Mouse (Mus musculus) heart, adult 9 months (tissue): Measurements from ENCODE around the gene Ergic1.

Experiments used
- DNase-seq, 2 experiments: peaks; one replicate each; pipeline ENCODE4 v3.0.0; 2022; ENCODE audit warnings: low spot score in 2 of 2

Ergic1 gene

DNA sequence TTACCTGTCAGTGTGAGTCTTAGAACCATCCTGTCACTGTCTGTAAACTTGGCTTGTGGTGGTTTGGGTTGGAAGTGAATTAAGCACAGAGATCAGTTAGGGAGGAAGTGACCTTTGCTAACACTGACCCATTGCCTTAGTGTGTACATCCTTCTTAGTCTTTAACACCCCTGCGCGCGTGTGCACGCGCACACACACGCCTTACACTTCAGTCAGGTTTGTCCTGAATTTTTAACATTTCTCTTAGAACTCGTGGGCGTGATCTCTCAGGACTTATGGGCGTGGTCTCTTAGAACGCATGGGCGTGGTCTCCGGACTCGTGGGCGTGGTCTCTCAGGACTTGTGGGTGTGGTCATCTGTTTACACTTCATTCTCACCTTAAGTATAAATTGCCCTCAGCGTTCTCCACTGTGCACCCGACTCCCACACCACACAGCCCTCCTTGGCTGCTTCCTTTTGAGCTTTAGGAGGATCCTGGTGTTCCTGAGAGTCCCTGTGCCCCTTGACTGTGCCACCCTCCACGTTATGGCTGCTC, 39.7 kb downstream of the Ergic1 start:
- DNase-seq: no peak

DNA sequence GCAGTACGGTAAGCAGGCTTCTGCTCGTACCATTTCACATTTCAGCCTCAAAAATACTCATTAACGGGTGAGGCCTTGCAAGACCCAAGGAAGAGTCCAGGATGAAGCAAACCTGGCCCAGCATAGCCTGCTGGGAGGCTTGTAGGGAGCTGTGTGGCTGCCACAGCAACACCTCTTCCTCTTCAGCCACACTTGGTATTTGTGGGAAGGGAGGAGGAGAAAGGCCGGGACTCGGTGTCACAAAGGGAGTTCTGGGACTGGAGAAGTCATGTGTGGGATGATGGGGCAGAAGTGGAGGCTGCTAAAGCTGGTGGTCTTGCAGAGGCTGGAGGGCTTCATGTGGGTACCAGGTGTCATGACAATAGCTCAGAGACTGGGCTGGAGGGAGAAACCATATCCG, 40.2 kb downstream of the Ergic1 start:
- DNase-seq: no peak

DNA sequence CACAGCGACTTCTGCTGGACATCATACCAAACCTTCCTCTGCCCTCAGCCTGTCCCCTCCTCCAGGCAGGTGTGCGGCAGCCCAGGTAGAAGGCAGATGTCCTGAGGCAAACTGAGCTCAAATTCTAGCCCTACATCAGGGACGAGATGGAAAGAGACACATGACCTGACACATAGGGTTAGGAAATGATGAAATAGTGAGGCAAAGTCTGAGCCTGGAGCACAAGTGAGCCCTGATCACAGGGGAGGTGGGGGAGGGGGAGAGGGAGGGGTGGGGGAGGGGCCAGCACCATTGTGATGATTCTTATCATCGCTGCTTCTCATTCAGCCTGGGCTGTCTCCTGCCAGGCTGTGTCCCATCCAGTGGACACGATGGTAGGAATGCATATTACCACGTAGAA, 40.6 kb downstream of the Ergic1 start:
- no peak for DNase-seq

DNA sequence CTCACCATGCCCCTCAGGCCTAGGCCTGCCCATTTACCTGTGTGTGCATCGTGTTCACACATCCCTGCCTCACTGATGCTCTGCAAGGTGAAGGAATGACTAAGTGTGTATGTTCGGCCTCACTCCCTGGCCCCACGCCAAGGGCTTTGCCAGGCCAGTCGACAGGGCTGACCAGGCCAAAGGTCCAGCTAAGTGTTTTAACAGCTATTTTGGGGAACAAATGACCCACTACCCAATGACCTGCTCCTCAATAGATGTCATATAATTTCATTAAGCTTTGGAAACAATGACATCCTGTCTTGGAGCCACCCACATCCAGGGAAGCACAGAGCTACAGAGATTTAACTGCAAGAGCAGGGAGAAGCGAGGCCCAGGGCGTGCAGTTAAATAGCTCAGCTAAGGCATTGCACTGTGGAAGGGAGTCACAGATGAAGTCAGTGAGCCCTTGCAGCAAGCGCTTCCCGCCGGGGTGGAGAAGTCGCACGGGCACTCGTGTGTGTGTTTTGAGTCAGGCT, 41.1 kb downstream of the Ergic1 start:
- peak; percentile 68 to 79 for DNase-seq

DNA sequence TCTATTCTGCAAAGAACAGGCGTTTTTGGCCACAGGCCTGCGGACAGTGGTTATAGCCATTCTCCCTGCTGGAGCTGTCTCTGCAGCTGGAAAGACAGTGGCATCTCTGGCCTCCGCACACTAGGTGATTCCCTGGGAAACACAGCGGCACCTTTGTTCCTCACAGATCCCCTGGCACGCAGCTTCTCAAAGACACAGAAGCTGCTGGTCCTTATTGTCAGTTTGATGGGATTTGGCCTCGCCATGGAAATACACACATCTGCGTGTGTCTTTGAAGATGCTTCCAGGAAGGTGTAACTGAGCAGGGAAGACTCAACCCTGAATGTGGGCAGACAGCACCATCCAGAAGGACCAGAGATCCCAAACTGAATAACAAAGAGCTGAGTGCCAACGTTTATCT, 42.0 kb downstream of the Ergic1 start:
- no peak for DNase-seq

DNA sequence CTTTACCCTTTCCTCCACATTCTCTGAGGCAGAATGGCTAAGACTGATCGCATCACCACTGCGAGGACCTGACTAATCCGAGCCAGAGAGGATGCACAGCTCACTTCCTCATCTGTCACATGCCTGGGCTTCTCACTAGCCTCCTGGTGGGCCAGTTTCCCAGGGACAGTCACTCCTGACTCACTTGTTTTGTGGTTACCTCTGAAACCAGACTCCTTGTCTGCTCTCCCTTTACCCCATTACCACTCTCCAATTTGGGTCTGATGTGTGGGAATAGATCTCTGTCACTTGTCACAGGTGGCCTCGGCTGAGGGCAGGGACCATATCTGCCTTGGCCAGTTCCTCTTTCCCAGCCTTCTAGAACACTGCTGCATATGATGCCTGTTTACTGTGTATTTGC, 44.3 kb downstream of the Ergic1 start:
- DNase-seq: no peak

DNA sequence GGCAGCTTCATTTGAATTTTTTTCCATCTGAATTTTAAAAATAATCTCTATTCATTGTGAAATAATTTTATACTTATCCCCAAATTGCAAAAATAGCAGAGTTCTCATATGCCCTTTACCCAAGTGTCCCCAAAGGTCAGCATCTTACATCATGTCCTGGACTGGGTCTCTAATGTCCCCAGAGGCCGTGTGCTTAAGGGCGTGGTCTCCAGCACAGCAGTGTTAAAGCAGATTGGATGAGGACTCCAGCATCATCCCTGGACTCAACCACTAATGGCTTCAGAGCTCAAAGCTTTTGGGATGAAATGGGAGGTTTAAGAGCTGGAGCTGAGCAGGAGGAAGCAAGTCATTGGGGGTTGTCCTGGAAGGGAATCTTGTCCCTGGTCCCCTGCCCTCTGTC, 45.2 kb downstream of the Ergic1 start:
- peak; percentile 65 to 69 for DNase-seq

DNA sequence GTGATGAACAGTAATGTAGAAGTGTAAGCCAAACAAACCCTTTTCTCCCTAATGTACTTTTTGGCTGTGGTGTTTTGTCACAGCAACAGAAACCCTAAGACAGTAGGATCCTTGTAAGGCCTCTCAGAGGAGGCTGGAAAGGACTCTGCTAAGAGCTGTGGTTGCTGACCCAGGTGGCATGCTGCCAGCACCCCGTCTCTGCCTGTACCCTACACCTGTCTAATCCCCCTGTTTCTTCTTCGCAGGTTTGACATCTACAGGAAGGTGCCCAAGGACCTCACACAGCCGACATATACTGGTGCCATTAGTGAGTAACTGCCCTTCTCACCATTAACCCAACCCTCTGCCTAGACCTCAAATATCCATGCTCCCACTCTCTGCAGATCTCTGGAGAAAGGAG, 47.1 kb downstream of the Ergic1 start:
- no peak for DNase-seq

DNA sequence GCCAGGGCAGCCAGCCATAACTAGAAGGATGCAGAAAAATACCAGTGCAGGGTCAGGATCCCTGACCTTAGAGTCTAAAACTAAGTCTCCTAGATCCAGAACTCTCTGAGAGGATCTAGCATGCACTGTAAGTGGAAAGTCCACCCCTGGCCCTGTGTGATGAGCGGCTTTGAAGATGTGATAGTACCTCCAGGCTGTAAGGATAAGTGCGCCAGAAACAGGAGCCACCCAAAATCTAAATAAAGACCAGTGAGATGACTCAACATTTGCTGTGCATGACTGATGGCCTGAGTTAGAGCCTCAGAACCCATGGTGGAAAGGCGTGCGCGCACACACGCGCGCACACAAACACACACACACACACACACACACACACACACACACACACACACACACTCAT, 47.6 kb downstream of the Ergic1 start:
- DNase-seq: no peak

DNA sequence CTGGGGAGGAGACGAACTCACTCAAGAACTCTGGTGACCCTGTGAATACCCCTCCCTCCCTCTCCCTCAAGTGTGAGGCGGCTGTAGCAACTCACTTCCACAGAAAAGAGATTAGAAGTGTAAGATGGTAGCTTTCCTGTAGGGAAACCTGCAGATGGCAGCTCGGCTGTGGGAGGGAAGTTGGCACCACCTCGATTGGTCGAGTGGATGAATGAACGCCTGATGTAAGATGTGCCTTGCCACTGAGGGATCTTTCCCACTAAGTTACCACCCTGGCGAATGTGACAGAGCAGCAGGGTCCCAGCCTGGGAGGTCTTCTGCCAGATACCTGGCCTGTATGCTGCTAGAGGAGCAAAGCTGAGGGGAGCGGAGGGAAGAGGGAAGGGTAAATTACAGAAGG, 48.5 kb downstream of the Ergic1 start:
- DNase-seq: no peak

DNA sequence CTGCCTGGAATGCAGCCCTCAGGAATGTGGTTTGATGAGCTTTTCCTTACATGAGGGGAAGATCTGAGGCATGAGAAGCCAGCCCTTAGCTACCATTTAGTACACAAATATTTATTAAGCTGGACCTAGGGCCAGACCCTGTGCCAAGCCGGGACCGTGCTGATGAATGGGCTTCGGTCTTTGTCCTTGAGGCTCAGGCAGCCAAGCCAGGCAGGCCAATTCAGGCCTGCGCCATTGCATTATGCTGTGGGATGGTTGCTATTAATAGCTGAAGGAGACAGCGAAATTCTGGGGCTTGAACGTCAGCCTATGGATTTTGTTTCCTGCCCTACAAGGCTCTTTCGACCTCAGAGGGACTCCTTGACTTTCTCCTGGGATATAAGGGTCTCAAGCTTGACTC, 50.0 kb downstream of the Ergic1 start:
- peak in 1 of 2 experiments; percentile 40 for DNase-seq

DNA sequence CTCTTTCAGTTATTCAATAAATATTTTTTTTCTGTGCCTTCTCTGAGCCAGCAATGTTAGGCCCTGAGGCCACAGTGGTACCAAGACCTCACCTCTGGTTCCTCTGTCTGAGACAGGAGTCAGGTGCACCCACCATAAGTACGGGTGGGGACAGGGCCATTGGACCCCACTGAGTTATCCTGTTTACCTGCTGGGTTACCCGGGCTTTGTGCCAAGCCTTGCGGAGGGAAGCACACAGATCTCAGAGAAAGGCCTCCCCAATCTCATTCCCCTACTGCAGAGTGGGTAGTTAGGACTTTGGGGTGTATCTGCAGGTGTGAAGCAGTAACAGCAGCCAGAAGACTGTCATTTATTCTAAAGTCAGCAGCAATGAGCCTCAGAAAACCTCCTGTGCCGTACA, 50.6 kb downstream of the Ergic1 start:
- no peak for DNase-seq

DNA sequence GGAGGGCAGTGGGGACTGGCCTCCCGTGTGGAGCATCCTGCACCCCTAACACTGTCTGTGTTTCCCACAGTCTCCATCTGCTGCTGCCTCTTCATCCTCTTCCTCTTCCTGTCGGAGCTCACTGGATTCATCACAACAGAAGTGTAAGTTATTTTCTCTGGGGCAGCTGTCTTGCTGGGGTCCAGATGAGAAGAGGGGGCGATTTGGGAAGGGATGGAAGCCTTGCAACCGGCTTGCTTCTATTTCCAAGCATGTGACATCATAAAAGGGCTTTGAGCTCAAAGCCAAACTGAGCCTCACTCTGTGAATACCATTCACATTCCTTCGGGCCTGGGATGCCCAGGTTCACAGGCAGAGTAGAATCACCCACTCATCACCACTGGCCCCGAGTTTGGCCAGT, 53.0 kb downstream of the Ergic1 start:
- DNase-seq: no peak

DNA sequence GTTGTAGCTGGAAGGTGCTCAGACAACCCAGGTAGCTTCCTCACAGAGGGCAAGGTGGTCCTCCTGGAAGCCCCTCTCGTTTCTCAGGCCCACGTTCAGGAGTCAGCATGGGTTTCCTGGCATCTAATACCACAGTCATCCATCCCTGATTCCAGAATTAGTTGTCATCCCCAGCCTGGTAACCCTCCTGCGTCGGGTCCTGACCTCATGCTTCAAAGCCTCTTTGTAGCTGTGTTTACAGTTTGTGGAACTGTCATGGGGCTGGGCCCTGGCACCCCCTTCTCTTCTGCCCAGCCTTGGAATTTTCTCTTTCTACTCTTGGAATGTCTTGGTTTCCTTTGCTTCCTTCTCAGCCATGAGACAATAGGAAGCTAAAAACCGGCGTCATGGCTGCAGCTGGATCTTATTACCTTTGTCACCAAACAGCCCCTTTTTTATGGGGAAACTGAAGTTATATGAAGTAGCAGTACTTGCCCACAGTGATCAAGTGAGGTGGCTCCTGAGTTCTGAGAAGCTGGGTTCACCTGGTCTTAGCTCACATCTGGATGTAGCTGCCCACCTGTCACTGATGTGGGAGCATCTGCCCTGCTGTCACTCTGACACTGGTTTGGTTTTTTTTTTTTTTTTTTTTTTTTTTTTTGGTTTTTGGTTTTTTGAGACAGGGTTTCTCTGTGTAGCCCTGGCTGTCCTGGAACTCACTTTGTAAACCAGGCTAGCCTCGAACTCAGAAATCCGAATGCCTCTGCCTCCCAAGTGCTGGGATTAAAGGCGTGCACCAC, 53.6 kb downstream of the Ergic1 start:
- no peak for DNase-seq

DNA sequence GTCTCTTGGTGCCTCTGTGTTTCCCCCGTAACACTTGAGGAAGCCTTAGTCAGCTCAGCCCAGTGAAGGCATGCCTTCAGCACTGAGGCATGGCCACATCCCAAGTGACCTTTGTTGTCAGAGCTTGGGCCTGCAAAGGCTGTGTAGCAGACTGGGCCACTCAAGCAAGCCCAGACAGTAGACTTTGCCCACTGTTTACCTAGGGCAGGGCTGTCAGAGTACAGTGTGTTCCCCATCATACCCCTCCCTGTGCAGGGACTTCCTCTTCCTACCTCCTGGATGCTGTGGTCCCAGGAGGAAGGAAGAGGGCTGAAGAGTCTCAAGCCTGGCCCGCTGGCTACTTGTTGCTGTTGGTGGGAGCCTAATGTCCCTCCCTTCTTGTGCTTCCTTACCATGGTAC, 55.4 kb downstream of the Ergic1 start:
- DNase-seq: peak; percentile 60 to 82

DNA sequence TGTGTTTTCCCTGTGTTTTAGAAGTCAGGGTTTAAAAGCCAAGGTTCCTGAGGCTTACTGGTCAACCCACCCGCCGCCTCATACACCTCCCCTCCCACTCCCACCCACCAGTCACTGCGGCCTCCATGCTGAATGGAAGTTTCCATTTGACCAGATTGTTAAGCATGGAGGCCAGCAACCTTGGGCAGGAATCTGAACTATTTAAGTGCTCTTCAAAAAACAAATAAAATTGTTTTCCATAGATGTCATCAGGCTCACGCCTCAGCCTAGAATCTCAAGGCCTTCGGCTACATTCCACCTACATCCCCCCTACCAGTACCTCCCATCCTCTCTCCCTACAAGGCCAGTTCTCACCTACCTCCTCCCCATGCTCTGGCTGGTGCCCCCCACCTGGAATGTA, 57.2 kb downstream of the Ergic1 start:
- no peak for DNase-seq

DNA sequence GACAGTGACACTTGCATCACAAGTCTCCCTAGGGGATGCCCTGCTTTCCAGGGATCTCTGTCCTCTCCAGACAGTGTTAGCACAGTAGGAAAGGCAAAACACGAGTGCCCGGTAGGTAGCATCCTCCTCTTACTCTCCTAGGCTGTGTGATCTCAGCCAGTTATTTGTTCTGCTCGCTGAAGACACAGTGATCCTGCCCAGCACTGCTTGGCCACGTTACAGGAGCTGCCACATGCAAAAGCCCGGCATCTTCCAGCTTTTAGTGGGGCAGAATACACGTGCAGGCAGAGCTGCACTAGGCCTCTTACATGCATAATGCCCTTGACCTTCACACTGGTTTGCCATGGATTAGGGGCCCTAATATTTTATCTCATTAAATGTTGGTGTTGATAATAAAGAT, 58.3 kb downstream of the Ergic1 start:
- DNase-seq: no peak

DNA sequence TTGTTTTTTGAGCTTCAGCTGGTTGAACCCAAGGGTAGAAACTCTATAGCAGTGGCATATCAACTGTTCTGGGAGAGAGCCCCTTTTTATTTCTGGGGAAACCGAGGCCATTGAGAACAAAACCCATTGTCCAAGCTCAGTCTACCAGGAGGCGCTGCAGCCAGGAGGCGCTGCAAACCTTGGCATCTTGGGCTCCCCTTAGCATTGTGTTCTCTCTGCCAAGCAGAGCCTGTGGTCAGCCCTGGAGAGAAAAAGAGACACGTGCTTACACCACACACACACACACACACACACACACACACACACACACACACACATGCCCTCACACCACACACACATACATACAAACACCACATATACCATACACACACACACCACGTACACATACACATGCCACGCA, 59.0 kb downstream of the Ergic1 start:
- DNase-seq: no peak

DNA sequence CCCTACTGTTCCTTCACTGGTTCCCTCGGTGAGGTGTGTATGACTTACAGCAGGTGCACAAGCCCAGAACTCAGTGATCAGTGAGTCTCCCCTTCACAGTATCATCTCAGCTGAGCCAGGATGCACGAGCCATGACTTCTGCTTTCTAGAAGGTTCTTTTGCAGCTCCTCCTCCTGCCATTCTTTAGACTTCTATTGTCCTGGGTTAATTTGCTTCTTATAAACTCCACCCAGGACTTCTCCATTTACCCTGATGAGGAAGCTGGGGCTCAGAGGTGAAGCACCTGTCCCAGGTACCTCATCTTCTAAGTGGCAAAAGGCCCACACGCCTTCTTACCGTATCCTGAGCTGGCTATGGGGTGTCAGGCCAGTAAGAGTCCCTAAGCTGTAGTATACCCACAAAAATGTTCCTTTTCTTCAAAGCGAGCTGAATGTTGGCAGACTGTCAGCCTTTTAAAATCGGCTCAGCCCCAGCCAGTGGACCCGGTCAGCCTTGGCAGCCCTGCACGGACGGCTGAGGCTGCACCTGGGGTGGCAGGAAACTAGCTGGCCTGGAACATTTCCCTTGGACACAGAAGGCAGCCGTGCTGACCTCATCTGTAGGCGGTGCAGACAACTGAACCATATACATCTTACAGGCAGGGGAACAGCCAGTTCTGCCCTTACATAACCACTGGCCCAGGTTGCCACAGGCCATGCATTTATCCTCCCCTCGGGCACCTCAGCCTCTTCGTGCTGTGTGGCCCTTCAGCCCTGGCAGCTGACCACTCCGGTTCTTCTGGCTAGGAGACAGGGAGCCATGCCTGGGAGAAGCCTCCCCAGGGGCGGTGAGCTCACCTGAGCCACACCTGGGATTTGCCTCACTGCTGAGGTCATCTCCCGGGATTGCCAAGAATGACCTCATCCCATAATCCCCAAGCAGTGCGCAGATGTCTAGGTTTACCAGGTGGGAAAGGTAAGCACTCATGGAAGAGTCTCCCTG, 59.8 kb downstream of the Ergic1 start:
- DNase-seq: peak; percentile 82 to 91

DNA sequence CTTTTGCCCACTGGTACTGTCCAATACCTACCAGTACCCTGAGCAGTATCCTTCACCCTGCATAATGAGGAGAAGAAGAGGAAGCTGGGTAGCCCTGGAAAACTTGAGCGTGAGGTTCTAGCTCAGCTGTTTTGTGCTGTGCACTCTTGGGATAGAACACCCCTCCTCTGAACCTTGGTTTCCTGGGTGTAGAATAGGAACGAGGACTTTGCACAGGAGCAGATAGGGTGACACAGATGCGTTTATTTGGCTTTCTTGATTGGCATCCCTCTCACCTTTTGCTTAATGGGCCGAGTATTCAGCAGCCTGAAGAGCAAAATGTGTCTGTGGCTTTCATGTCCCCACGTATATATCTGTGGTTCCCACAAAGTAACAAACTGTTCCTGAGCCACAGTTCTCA, 60.6 kb downstream of the Ergic1 start:
- DNase-seq: no peak

DNA sequence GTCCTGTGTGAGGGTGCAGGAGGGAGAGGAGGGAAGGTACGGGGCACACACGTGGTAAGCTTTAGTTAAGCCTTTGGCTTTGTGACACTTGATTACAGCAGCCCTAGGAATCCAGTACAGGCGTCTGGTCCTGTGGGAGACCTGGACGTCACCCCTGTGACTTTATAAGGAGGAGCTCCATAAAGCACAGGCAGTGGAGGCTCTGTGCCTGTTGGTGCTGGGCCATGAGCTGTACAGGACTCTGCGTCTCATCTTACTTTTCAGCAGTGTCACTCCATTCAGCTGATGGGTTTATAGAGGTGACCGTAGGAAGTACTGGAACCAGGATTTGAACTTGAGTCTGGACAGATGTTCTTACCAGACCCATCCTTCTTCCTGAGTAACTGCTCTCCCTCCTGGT, 62.7 kb downstream of the Ergic1 start:
- no peak for DNase-seq

DNA sequence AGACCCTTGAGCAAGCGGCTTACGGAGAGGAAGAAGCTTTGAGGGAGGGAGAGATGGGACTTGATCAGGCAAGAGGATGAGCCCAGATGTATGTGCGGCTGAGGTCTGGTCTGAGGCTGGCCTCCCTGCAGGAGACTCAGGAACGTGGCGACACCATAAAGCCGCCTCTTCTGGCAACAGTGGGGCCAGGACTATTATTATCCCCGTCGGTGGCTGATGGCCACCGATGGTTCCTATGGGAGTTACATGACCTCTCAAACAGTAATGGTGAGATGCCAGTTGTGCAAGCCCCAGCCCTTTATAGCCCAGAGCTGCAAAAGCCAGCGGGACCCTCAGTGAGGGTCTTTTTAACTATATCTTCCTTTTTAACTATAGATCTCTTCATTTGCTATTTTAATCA, 63.7 kb downstream of the Ergic1 start:
- peak in 1 of 2 experiments; percentile 41 for DNase-seq
